Mouse (Mus musculus): ENCODE measurements around the gene Cdh22.

- no peak for TF ChIP-seq EP300 (optimal IDR thresholded peaks at IDR 0.05)
- no peak for TF ChIP-seq CTCF (IDR thresholded peaks at IDR 0.05; ENCODE audit: low read depth)
Measured at GRCm38 (mm10) chr2:165253269-165253668, 18.6 kb upstream of the Cdh22 start.
